ENCODE assay signal across 19 mouse cellular contexts in the genomic region with DNA sequence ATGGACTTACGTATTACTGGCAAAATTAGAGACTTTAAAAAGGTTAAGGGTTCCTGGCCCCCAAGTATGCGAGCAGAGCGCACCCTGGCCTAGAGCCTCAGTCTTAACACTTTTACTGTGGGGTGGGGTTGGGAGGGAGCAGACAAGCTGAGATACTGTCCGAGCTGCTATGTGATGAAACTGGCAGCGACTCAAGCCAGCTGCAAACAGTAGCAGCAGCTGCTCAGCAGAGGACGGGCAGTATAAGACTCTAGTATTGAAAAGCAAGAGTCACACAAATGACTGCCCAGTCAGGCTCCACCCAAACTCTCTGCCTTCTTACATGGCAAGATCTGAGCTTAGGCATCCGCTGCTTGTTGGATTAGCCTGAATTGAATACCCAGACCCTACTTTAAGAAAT.
DNase-seq lines count a peak whose midpoint lies in the region; ATAC-seq and TF ChIP-seq lines count a peak whose summit lies in the region.
"Had no signal": no experiment of that assay in that cellular context is flagged by ENCODE, and none has a peak within 500 bp of the region (broad histone marks: within the 10 kb centered on the region; RNA-seq: fewer than 3 reads in every experiment).

No protein-coding gene starts in this region.

- no peak overlapping the region for H3ac ChIP-seq in myocyte (ENCODE audit: control insufficient read depth, insufficient read length)

- DNase-seq in heart, adult 9 months (ENCODE audit: low spot score in 2 of 2), result peak; percentile 3 to 16
- no peak for DNase-seq in lung, adult 2 months
- peak; percentile 43 for DNase-seq in heart, postnatal 4 days
- no peak for DNase-seq in testis, postnatal 14 days (ENCODE audit: low spot score)
- no peak for DNase-seq in cerebellum, adult 11 months
- DNase-seq: adrenal gland, postnatal 36 days; cerebellum, postnatal 25 days; kidney, adult 11 months; spleen, adult 18-20 months; thymus, adult 2 months had no signal

- no peaks in the 10 kb centered on the region for H3K36me3 ChIP-seq in heart, embryonic 11.5 days (ENCODE audit: control insufficient read depth, insufficient read depth, low read length)
- no peaks in the 10 kb centered on the region for H3K36me3 ChIP-seq in lung, embryonic 15.5 days
- peaks cover 7% of the 10 kb centered on the region for H3K36me3 ChIP-seq in myocyte (ENCODE audit: control insufficient read depth, insufficient read depth)
- H3K36me3 ChIP-seq: hindbrain, embryonic 15.5 days; liver, embryonic 15.5 days had no signal

- no peak overlapping the region for H3K27ac ChIP-seq in heart, embryonic 11.5 days (ENCODE audit: low read depth, low read length)
- H3K27ac ChIP-seq in lung, embryonic 15.5 days, result no peak overlapping the region
- H3K27ac ChIP-seq: forebrain, embryonic 13.5 days; hindbrain, embryonic 15.5 days; layer of hippocampus, adult 2 months; left cerebral cortex, adult 2 months; limb, embryonic 12.5 days; liver, embryonic 15.5 days had no signal

- no peaks in the 10 kb centered on the region for H3K79me2 ChIP-seq in myocyte (ENCODE audit: control insufficient read depth, insufficient read depth)

- ATAC-seq in heart, embryonic 11.5 days (replicated peaks; ENCODE audit: insufficient number of reproducible peaks, low FRiP score, low TSS enrichment), result no peak
- ATAC-seq in lung, embryonic 15.5 days (ENCODE audit: borderline replicate concordance, extremely low read depth, low FRiP score, low TSS enrichment), result peak; percentile 83; the same call in 1 of the 2 replicates
- ATAC-seq: forebrain, embryonic 13.5 days had no signal

- no peaks in the 10 kb centered on the region for H3K4me1 ChIP-seq in heart, embryonic 11.5 days (ENCODE audit: control insufficient read depth, insufficient read depth, low read length)
- 0 out of 2 replicates have a peak, but pooled peaks cover 6% of the 10 kb centered on the region for H3K4me1 ChIP-seq in lung, embryonic 15.5 days
- no peaks in the 10 kb centered on the region for H3K4me1 ChIP-seq in lung, adult 2 months (ENCODE audit: control insufficient read depth, insufficient read depth, low read length)
- H3K4me1 ChIP-seq: forebrain, embryonic 13.5 days; hindbrain, embryonic 15.5 days; limb, embryonic 12.5 days; liver, embryonic 15.5 days had no signal

- H3K27me3 ChIP-seq in heart, embryonic 11.5 days (ENCODE audit: control insufficient read depth, insufficient read depth, low read length), result no peaks in the 10 kb centered on the region
- H3K27me3 ChIP-seq in lung, embryonic 15.5 days, result 0 out of 2 replicates have a peak, but pooled peaks cover 3% of the 10 kb centered on the region
- H3K27me3 ChIP-seq in myocyte (ENCODE audit: control insufficient read depth, insufficient read depth, insufficient read length), result no peaks in the 10 kb centered on the region
- H3K27me3 ChIP-seq: forebrain, embryonic 13.5 days; hindbrain, embryonic 15.5 days; limb, embryonic 12.5 days; liver, embryonic 15.5 days had no signal

- no peak overlapping the region for H3K4me3 ChIP-seq in heart, embryonic 11.5 days (ENCODE audit: low read depth, low read length)
- no peak overlapping the region for H3K4me3 ChIP-seq in lung, embryonic 15.5 days
- H3K4me3 ChIP-seq in lung, adult 2 months (replicated peaks; ENCODE audit: extremely low read depth, low read depth, low read length), result no peak overlapping the region
- H3K4me3 ChIP-seq in myocyte, result no peak overlapping the region
- H3K4me3 ChIP-seq: forebrain, embryonic 13.5 days; hindbrain, embryonic 15.5 days; layer of hippocampus, adult 2 months; left cerebral cortex, adult 2 months; limb, embryonic 12.5 days; liver, embryonic 15.5 days had no signal

- no peaks in the 10 kb centered on the region for H3K9me3 ChIP-seq in heart, embryonic 11.5 days (replicated peaks; ENCODE audit: control insufficient read depth, low read length)
- H3K9me3 ChIP-seq in lung, embryonic 15.5 days, result no peaks in the 10 kb centered on the region
- H3K9me3 ChIP-seq: forebrain, embryonic 13.5 days; hindbrain, embryonic 15.5 days; liver, embryonic 15.5 days had no signal

- TF ChIP-seq POLR2A in lung, adult 2 months (IDR thresholded peaks at IDR 0.05; ENCODE audit: borderline replicate concordance, extremely low read depth, low read depth, low read length), result no peak
- no peak for TF ChIP-seq POLR2A in myocyte (IDR thresholded peaks at IDR 0.05; ENCODE audit: insufficient read length, low read depth)

- no peak overlapping the region for H3K9ac ChIP-seq in heart, embryonic 11.5 days (ENCODE audit: low read depth, low read length)
- H3K9ac ChIP-seq in lung, embryonic 15.5 days, result no peak overlapping the region
- H3K9ac ChIP-seq: forebrain, embryonic 13.5 days; hindbrain, embryonic 15.5 days; limb, embryonic 12.5 days; liver, embryonic 15.5 days had no signal

- WGBS in heart, embryonic 11.5 days (ENCODE audit: insufficient replicate concordance), result 76% methylated on average over 7 of the region's 7 CpGs
- 51% methylated on average over 7 of the region's 7 CpGs for WGBS in lung, embryonic 15.5 days
- 67% methylated on average over 7 of the region's 7 CpGs for WGBS in lung, adult 2 months

- H3K4me2 ChIP-seq in heart, embryonic 11.5 days, result no peak overlapping the region
- H3K4me2 ChIP-seq in lung, embryonic 15.5 days, result no peak overlapping the region
- no peak overlapping the region for H3K4me2 ChIP-seq in myocyte (ENCODE audit: low read depth)
- H3K4me2 ChIP-seq: forebrain, embryonic 13.5 days; hindbrain, embryonic 15.5 days; limb, embryonic 12.5 days; liver, embryonic 15.5 days had no signal

- no peak for TF ChIP-seq CTCF in lung, adult 2 months (IDR thresholded peaks at IDR 0.05; ENCODE audit: insufficient read depth, low read length)

TF ChIP-seq in myocyte, 11 proteins besides CTCF, POLR2A, EP300 and RAD21:
- TF ChIP-seq MYOD1 (IDR thresholded peaks at IDR 0.05; ENCODE audit: control insufficient read depth in 1 of 3, insufficient read length in 2 of 3, low read depth in 2 of 3) (peak in 2 of 3 experiments; percentile 11 to 12), CEBPB (IDR thresholded peaks at IDR 0.05; ENCODE audit: insufficient read depth, poor library complexity, severe bottlenecking) (no peak)

Comparison
In these comparisons a context has a peak if more than half of its experiments do, and no peak if none do; other contexts are left out.
1. DNase-seq: peak in heart, adult 9 months (2 of 2) and heart, postnatal 4 days (single experiment); none in lung, adult 2 months (single experiment), testis, postnatal 14 days (single experiment) and cerebellum, adult 11 months (single experiment).